Mouse (Mus musculus): Measurements from ENCODE around the gene Mgme1. TPM values are rescaled to one million over a fixed set of nuclear protein-coding genes. Genes with fewer than 3 reads are reported as not detected.

Gene Mgme1
- polyA plus RNA-seq, 1 experiment, result 3.9 TPM

GRCm38 (mm10) chr2:144262837-144263236 is 7.6 kb upstream of the Mgme1 start:
- TF ChIP-seq CTCF (IDR thresholded peaks at IDR 0.05; ENCODE audit: insufficient read depth, low read length) (no peak), POLR2A (IDR thresholded peaks at IDR 0.05; ENCODE audit: borderline replicate concordance, extremely low read depth, low read depth, low read length) (no peak)
- 92% methylated on average over 2 of the region's 2 CpGs for WGBS
- Histone ChIP-seq H3K4me3 (replicated peaks; ENCODE audit: extremely low read depth, low read depth, low read length) (no peak overlapping the region), H3K4me1 (ENCODE audit: control insufficient read depth, insufficient read depth, low read length) (peaks cover 3% of the 10 kb centered on the region; the same call in 1 of the 2 replicates)
- DNase-seq, result no peak

- H3K4me3 ChIP-seq (replicated peaks; ENCODE audit: extremely low read depth, low read depth, low read length), result no peak overlapping the region
- H3K4me1 ChIP-seq (ENCODE audit: control insufficient read depth, insufficient read depth, low read length), result peaks cover 3% of the 10 kb centered on the region; the same call in 1 of the 2 replicates
- TF ChIP-seq CTCF (IDR thresholded peaks at IDR 0.05; ENCODE audit: insufficient read depth, low read length) (no peak), POLR2A (IDR thresholded peaks at IDR 0.05; ENCODE audit: borderline replicate concordance, extremely low read depth, low read depth, low read length) (no peak)
- no peak for DNase-seq
- 46% methylated on average over 5 of the region's 5 CpGs for WGBS
Measured at GRCm38 (mm10) chr2:144264398-144265119, 5.9 kb upstream of the Mgme1 start.

DNA sequence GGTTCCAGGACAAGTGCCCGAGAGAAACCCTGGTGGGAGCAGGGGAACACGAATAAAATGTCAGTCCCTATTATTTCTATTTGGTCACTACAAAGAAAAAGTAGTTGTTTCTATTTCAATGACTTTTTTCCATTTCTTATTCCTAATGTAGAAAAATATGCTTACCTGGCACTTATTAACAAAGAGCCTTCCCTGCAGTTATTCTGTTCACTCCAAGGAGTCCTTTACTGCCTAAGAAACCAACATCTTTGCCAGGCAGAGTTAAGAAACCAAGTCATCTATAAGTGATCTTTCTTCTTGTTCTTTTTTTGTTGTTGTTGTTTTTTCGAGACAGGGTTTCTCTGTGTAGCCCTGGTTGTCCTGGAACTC is 5.4 kb upstream of the Mgme1 start:
- TF ChIP-seq CTCF (IDR thresholded peaks at IDR 0.05; ENCODE audit: insufficient read depth, low read length), result no peak
- no peak for TF ChIP-seq POLR2A (IDR thresholded peaks at IDR 0.05; ENCODE audit: borderline replicate concordance, extremely low read depth, low read depth, low read length)
- whole genome bisulfite sequencing, result 70% methylated on average over 3 of the region's 3 CpGs
- H3K4me1 ChIP-seq (ENCODE audit: control insufficient read depth, insufficient read depth, low read length), result peaks cover 3% of the 10 kb centered on the region; the same call in 1 of the 2 replicates
- H3K4me3 ChIP-seq (replicated peaks; ENCODE audit: extremely low read depth, low read depth, low read length), result no peak overlapping the region
- no peak for DNase-seq

DNA sequence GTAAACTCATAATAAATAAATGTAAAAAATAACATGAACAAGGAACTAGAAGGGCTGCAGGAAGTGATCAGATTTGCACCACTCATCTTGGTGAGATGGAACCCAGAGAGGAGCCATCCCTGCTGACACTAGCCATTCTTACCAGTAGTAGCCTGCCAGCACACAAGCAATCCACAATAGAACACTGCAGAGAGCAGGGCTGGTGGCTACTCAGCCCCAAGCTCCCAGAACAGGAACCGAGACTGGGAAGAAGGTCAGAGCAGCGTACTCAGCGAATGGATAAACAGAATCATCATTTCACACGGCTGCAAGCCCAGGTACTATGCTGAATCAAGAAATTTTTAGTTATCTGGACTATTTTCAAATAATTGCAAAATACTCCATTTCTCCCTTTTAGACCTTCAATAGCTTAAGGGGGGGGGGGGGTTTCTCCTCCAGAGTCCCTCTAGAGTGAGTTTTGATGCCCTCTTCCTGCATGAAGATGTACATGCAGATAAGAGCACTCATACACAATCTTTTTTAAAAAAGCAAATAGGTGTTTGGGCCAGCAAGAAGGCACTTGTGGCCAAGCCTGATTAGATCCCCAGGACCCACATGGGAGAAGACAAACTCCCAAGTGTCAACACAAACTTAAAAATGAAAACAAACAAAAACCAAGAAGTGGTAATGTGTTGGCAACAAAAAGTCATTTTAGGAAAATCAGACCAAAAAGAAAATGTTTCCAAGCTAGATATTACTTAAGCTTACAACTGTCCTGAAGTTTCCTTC is 4.4 kb upstream of the Mgme1 start:
- no peak overlapping the region for H3K4me3 ChIP-seq (replicated peaks; ENCODE audit: extremely low read depth, low read depth, low read length)

DNA sequence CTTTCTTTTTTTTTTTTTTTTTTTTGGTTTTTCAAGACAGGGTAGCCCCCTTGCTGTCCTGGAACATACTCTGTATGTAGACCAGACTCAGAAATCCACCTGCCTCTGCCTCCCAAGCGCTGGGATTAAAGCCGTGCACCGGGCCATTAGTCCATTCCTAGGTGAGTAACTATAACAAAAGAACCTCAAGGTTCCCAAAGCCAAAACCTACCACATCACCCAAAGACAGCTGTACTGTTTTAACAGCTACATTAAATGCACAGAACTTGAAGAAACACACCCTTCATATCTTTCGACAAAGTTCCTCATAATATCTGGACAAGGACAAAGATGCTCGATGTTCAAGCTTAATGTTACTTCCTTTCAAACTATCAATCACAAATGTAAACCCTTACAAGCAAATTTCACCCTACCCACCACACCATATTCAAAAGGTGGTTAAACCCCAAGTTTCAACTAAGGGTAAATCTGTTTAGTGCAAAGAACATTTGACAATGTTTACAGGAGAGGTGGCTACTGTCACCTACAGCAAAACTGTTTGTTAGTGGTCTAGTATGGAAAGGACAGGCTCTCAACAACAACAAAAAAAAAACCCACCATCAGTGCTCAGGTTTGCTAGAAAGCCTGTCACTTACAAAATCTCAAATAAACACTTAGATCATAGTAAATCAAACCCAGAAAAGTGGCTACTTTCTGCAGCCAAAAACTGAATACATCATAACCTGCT is 3.3 kb upstream of the Mgme1 start:
- Histone ChIP-seq H3K4me3 (replicated peaks; ENCODE audit: extremely low read depth, low read depth, low read length) (no peak overlapping the region), H3K4me1 (ENCODE audit: control insufficient read depth, insufficient read depth, low read length) (peaks cover 3% of the 10 kb centered on the region; the same call in 1 of the 2 replicates)
- DNase-seq, result no peak
- 43% methylated on average over 5 of the region's 5 CpGs for WGBS
- TF ChIP-seq POLR2A (IDR thresholded peaks at IDR 0.05; ENCODE audit: borderline replicate concordance, extremely low read depth, low read depth, low read length) (no peak), CTCF (IDR thresholded peaks at IDR 0.05; ENCODE audit: insufficient read depth, low read length) (no peak)

More for the DNA sequence above, 4.4 kb upstream of the Mgme1 start:
- 48% methylated on average over 4 of the region's 4 CpGs for WGBS
- H3K4me1 ChIP-seq (ENCODE audit: control insufficient read depth, insufficient read depth, low read length), result peaks cover 3% of the 10 kb centered on the region; the same call in 1 of the 2 replicates
- TF ChIP-seq POLR2A (IDR thresholded peaks at IDR 0.05; ENCODE audit: borderline replicate concordance, extremely low read depth, low read depth, low read length), result no peak
- no peak for TF ChIP-seq CTCF (IDR thresholded peaks at IDR 0.05; ENCODE audit: insufficient read depth, low read length)
- DNase-seq, result no peak

DNA sequence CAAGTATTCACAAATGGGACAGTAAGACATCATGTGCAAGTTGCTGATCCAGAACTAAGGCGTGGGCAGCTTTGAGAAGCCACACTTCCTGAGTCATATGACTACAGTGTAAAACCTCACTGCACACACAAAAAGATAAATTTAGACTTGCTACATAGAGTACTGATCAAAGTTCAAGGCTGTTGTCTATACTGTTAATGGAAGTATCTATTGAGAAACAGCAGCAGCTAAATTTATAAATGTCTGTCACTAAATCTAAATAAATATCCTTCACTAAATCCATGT is 2.8 kb upstream of the Mgme1 start:
- H3K4me1 ChIP-seq (ENCODE audit: control insufficient read depth, insufficient read depth, low read length), result peaks cover 3% of the 10 kb centered on the region; the same call in 1 of the 2 replicates
- 4% methylated on average over 1 of the region's 1 CpGs for WGBS
- no peak for DNase-seq
- TF ChIP-seq POLR2A (IDR thresholded peaks at IDR 0.05; ENCODE audit: borderline replicate concordance, extremely low read depth, low read depth, low read length) (no peak), CTCF (IDR thresholded peaks at IDR 0.05; ENCODE audit: insufficient read depth, low read length) (no peak)
- no peak overlapping the region for H3K4me3 ChIP-seq (replicated peaks; ENCODE audit: extremely low read depth, low read depth, low read length)

GRCm38 (mm10) chr2:144268446-144269305 is 1.8 kb upstream of the Mgme1 start:
- no peak overlapping the region for H3K4me3 ChIP-seq (replicated peaks; ENCODE audit: extremely low read depth, low read depth, low read length)
- no peak for TF ChIP-seq POLR2A (IDR thresholded peaks at IDR 0.05; ENCODE audit: borderline replicate concordance, extremely low read depth, low read depth, low read length)
- no peak for TF ChIP-seq CTCF (IDR thresholded peaks at IDR 0.05; ENCODE audit: insufficient read depth, low read length)
- 37% methylated on average over 6 of the region's 6 CpGs for WGBS

DNA sequence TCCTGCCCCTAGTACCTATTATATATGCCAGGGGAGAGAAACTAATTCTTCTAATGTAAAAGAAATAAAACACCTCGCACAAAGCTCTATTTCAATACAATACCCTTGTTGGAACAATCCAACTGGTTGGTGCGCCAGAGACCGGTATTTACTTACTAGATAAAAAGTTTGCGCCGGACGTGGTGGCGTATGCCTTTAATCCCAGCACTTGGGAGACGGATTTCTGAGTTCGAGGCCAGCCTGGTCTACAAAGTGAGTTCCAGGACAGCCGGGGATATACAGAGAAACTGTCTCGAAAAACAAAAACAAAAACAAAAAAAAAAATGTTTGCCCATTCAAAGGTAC is 1.2 kb upstream of the Mgme1 start:
- Histone ChIP-seq H3K4me3 (replicated peaks; ENCODE audit: extremely low read depth, low read depth, low read length) (no peak overlapping the region), H3K4me1 (ENCODE audit: control insufficient read depth, insufficient read depth, low read length) (peaks cover 3% of the 10 kb centered on the region; the same call in 1 of the 2 replicates)
- WGBS, result 9% methylated on average over 11 of the region's 11 CpGs
- DNase-seq, result no peak
- no peak for TF ChIP-seq CTCF (IDR thresholded peaks at IDR 0.05; ENCODE audit: insufficient read depth, low read length)
- no peak for TF ChIP-seq POLR2A (IDR thresholded peaks at IDR 0.05; ENCODE audit: borderline replicate concordance, extremely low read depth, low read depth, low read length)

More at GRCm38 (mm10) chr2:144268446-144269305, 1.8 kb upstream of the Mgme1 start:
- no peak for DNase-seq
- peaks cover 3% of the 10 kb centered on the region; the same call in 1 of the 2 replicates for H3K4me1 ChIP-seq (ENCODE audit: control insufficient read depth, insufficient read depth, low read length)

Data from lung, adult 2 months (tissue).